Mouse (Mus musculus) adrenal gland, adult 2 months (tissue): ENCODE data around the gene Atp8b5. TPM values are rescaled to one million over a fixed set of nuclear protein-coding genes. Genes with fewer than 3 reads are reported as not detected.

Experiments
- DNase-seq: peaks from one replicate; pipeline ENCODE4 v3.0.0; 2021
- polyA plus RNA-seq: library from polyadenylated mRNA; depleted of rRNA; stranded (reverse); fragments of >200 nt; gene quantifications from 2 replicates; pipeline ENCODE4 v1.2.3, GENCODE M21; 2012; rRNA removed
- total RNA-seq, 2 experiments: library from RNA; stranded (reverse); gene quantifications; 2 replicates each; pipeline ENCODE4 v1.2.3; 2021

The Atp8b5 gene
- total and polyA plus RNA-seq, 3 experiments = 0.21 to 0.45 (median 0.37) TPM

GRCm38 (mm10) chr4:43414761-43415160 lies 147.8 kb downstream of the Atp8b5 start:
- DNase-seq = no peak

- no peak for DNase-seq
Observed at GRCm38 (mm10) chr4:43415221-43416070, 148.5 kb downstream of the Atp8b5 start.

- no peak for DNase-seq
Observed at GRCm38 (mm10) chr4:43416071-43416490, 149.1 kb downstream of the Atp8b5 start.

- DNase-seq = no peak
Observed at GRCm38 (mm10) chr4:43417269-43418062, 150.5 kb downstream of the Atp8b5 start.

- no peak for DNase-seq
Observed at GRCm38 (mm10) chr4:43418450-43418849, 151.5 kb downstream of the Atp8b5 start.

- peak; percentile 70 for DNase-seq
Observed at GRCm38 (mm10) chr4:43418973-43419656, 152.2 kb downstream of the Atp8b5 start.

- peak; percentile 42 for DNase-seq
Observed at GRCm38 (mm10) chr4:43419801-43420281, 152.9 kb downstream of the Atp8b5 start.

- DNase-seq = peak; percentile 78
Observed at GRCm38 (mm10) chr4:43420305-43420704, 153.3 kb downstream of the Atp8b5 start.

GRCm38 (mm10) chr4:43421632-43422240 lies 154.8 kb downstream of the Atp8b5 start:
- no peak for DNase-seq

Other genes with a start within 250 kb of the Atp8b5 start
- 10 to 100 TPM; 16.5 to 20.2 TPM for gene Pigo, start 241.3 kb upstream of the Atp8b5 start, total RNA-seq
- gene Pigo, start 241.3 kb upstream of the Atp8b5 start, polyA plus RNA-seq = 21.3 and 25.4 TPM in 2 replicates
- 100 to 1,000 TPM; 227 to 252 TPM for gene Stoml2, start 235.4 kb upstream of the Atp8b5 start, total RNA-seq
- gene Stoml2, start 235.4 kb upstream of the Atp8b5 start, polyA plus RNA-seq = 192 and 291 TPM in 2 replicates
- 10 to 100 TPM; 51.5 TPM for gene Fam214b, start 220.9 kb upstream of the Atp8b5 start, total RNA-seq
- 42.1 and 43.5 TPM in 2 replicates for gene Fam214b, start 220.9 kb upstream of the Atp8b5 start, polyA plus RNA-seq
- gene Unc13b, start 208.2 kb upstream of the Atp8b5 start, total RNA-seq = 10 to 100 TPM; 10.6 to 11.1 TPM
- gene Unc13b, start 208.2 kb upstream of the Atp8b5 start, polyA plus RNA-seq = 6.0 and 8.6 TPM in 2 replicates
- 10 to 100 TPM; 38.0 to 44.3 TPM for gene Rusc2, start 114.8 kb downstream of the Atp8b5 start, total RNA-seq
- 37.9 and 49.6 TPM in 2 replicates for gene Rusc2, start 114.8 kb downstream of the Atp8b5 start, polyA plus RNA-seq
- not detected for gene Fam166b, start 162.0 kb downstream of the Atp8b5 start, total RNA-seq
- gene Fam166b, start 162.0 kb downstream of the Atp8b5 start, polyA plus RNA-seq = 0.52 TPM in 1 of 2 replicates, not detected in the other
- 10 to 100 TPM; 60.1 to 73.3 TPM for gene Tesk1, start 174.8 kb downstream of the Atp8b5 start, total RNA-seq
- 124 and 142 TPM in 2 replicates for gene Tesk1, start 174.8 kb downstream of the Atp8b5 start, polyA plus RNA-seq
- 1 to 10 TPM; 3.0 to 3.3 TPM for gene Cd72, start 187.5 kb downstream of the Atp8b5 start, total RNA-seq
- 3.3 and 3.7 TPM in 2 replicates for gene Cd72, start 187.5 kb downstream of the Atp8b5 start, polyA plus RNA-seq
- gene Sit1, start 216.6 kb downstream of the Atp8b5 start, total RNA-seq = not detected
- 0.28 and 0.73 TPM in 2 replicates for gene Sit1, start 216.6 kb downstream of the Atp8b5 start, polyA plus RNA-seq
- gene Ccdc107, start 225.7 kb downstream of the Atp8b5 start, total RNA-seq = 10 to 100 TPM; 54.5 to 69.2 TPM
- 376 and 526 TPM in 2 replicates for gene Ccdc107, start 225.7 kb downstream of the Atp8b5 start, polyA plus RNA-seq
- gene Arhgef39, start 232.5 kb downstream of the Atp8b5 start, total RNA-seq = 1 to 10 TPM; 1.0 to 2.1 TPM
- gene Arhgef39, start 232.5 kb downstream of the Atp8b5 start, polyA plus RNA-seq = 4.8 and 6.6 TPM in 2 replicates
- under 1 TPM; 0.17 to 0.28 TPM for gene Car9, start 239.8 kb downstream of the Atp8b5 start, total RNA-seq
- gene Car9, start 239.8 kb downstream of the Atp8b5 start, polyA plus RNA-seq = 0.57 and 1.4 TPM in 2 replicates